Mouse (Mus musculus): ENCODE data around the gene Zfp600. TPM values are rescaled to one million over a fixed set of nuclear protein-coding genes. Genes with fewer than 3 reads are reported as not detected.

Gene Zfp600
- total RNA-seq (2023), result not detected

DNA sequence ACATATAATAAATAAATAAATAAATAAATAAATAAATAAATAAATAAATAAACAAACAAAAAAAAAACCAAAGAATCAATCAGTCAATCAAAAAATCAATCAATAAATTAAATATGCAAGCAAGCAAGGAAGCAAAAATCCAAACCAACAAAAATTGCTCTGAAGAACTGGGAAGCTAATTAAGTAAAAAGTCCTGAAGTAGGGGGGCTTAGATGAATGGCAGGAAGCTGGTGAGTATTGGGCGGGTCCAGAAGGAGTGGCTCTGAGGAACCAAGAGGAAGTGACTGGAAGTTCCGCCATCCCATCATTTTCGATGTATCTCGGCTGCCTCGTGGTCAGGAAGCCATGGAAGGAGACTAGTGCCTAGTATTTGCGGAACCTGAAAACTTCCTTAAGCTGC is at the start of gene Zfp600:
Gene Zfp600 (plus strand): TSS at position 301 of the 400 bp plus-strand sequence.

Other genes with a start within 250 kb of the Zfp600 start
- 0.79 TPM for gene Zfp987, start 59.5 kb upstream of the Zfp600 start, total RNA-seq (2023)

Measured in CD4-positive naive resting alpha-beta T cell, adult 76 days (primary cell).